Mouse (Mus musculus) C2C12 (cell line): ENCODE results near the gene Meis1.

Experiments
- CEBPB ChIP-seq: IDR thresholded peaks from one replicate; pipeline ENCODE4 v1.6.1; 2011; ENCODE audit warnings: low read depth, mild to moderate bottlenecking, control low read depth, moderate library complexity
- CTCF ChIP-seq: IDR thresholded peaks from one replicate; pipeline ENCODE4 v1.5.1; 2011; ENCODE audit not compliant: control insufficient read depth, insufficient read depth, insufficient read length
- FOSL1 ChIP-seq: IDR thresholded peaks from one replicate; pipeline ENCODE4 v1.8.0; 2011; ENCODE audit warnings: mild to moderate bottlenecking, low read length; ENCODE audit not compliant: poor library complexity, insufficient read depth, severe bottlenecking
- MAX ChIP-seq: IDR thresholded peaks from one replicate; pipeline ENCODE4 v1.6.1; 2011; ENCODE audit warnings: mild to moderate bottlenecking, control low read depth
- MYOD1 ChIP-seq: IDR thresholded peaks from one replicate; pipeline ENCODE4 v1.6.1; 2011; ENCODE audit warnings: low read depth; ENCODE audit not compliant: control insufficient read depth, insufficient read length
- MYOG ChIP-seq: IDR thresholded peaks from one replicate; pipeline ENCODE4 v1.6.1; 2011; ENCODE audit not compliant: control insufficient read depth, insufficient read length; ENCODE audit errors: extremely low read depth
- USF1 ChIP-seq: IDR thresholded peaks from one replicate; pipeline ENCODE4 v1.6.1; 2011; ENCODE audit warnings: low read depth, mild to moderate bottlenecking, control low read depth, moderate library complexity

GRCm38 (mm10) chr11:19025976-19026520 is 7.3 kb upstream of the Meis1 start:
- TF ChIP-seq FOSL1 (no peak), CTCF (no peak), MYOG (no peak), MAX (no peak), USF1 (no peak), MYOD1 (no peak), CEBPB (no peak)
